Mouse (Mus musculus) embryonic fibroblast, embryonic 13.5 days (primary cell): Measurements from ENCODE around the gene Rhox2e.
"Not testable (repeated sequence)": the region's sequence is repeated elsewhere in the genome, so short reads cannot be mapped to it uniquely, and the experiment has no call there.

Experiments
- CTCF ChIP-seq: IDR thresholded peaks from 2 replicates; pipeline ENCODE4 v1.5.1; 2011; ENCODE audit warnings: mild to moderate bottlenecking, control low read depth, low read length, moderate library complexity, borderline replicate concordance; ENCODE audit not compliant: insufficient read depth
- POLR2A ChIP-seq: IDR thresholded peaks from 2 replicates; pipeline ENCODE4 v1.6.1; 2011; ENCODE audit warnings: low read depth, mild to moderate bottlenecking, control low read depth, low read length, moderate library complexity

DNA sequence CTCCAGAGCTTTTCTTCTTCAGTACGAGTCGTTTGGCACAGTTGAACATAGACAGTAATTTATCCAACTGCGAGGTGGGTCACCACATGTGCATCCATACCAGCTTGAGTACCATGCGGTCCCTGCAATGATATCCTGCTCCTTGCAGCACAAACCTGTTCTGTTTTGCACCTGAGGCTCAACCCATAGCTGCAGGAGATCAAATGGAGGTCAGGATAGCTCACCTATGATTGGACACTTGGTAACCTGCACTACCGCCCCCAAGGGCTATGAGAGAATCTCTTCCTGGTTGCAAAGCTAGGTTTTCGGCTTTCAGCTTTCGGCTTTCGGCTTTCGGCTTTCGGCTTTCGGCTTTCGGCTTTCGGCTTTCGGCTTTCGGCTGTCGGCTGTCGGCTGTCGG lies 16.2 kb upstream of the Rhox2e start, which contains the start of gene Rhox4d:
- TF ChIP-seq POLR2A, CTCF: not testable (repeated sequence)
